Mouse (Mus musculus) midbrain, embryonic 10.5 days (tissue): ENCODE results near the gene Stk16. TPM values are rescaled to one million over a fixed set of nuclear protein-coding genes. Genes with fewer than 3 reads are reported as not detected.
A peak's percentile ranks its signal among the peaks of the same experiment; 100 is the strongest.

ENCODE experiments used
- DNase-seq: peaks from one replicate; pipeline ENCODE4 v3.0.0-alpha.2; 2017; ENCODE audit warnings: low spot score
- H3K27ac ChIP-seq: fragments of 300-500 bp; sonication (generic); replicated peaks from 2 replicates; pipeline ENCODE4 v1.5.1; 2016; ENCODE audit warnings: mild to moderate bottlenecking
- H3K27me3 ChIP-seq: fragments of 300-500 bp; sonication (generic); 2 replicates; pipeline ENCODE4 v1.6.1; 2016; ENCODE audit warnings: low read depth, mild to moderate bottlenecking; ENCODE audit not compliant: poor library complexity, severe bottlenecking
- H3K36me3 ChIP-seq: fragments of 300-500 bp; sonication (generic); 2 replicates; pipeline ENCODE4 v1.6.1; 2016; ENCODE audit warnings: mild to moderate bottlenecking, moderate library complexity
- H3K4me1 ChIP-seq: fragments of 300-500 bp; sonication (generic); 2 replicates; pipeline ENCODE4 v1.6.1; 2016
- H3K4me3 ChIP-seq: fragments of 300-500 bp; sonication (generic); 2 replicates; pipeline ENCODE4 v1.5.1; 2016; ENCODE audit warnings: mild to moderate bottlenecking, moderate library complexity
- H3K9me3 ChIP-seq: fragments of 300-500 bp; sonication (generic); replicated peaks from 2 replicates; pipeline ENCODE4 v1.6.1; 2016; ENCODE audit warnings: mild to moderate bottlenecking
- WGBS: fragments of 180-500 bp; shearing (Covaris S2); methylation state at CpG from one replicate; pipeline ENCODE4 v1.1.7; 2016; 5-methylcytosine and 5-hydroxymethylcytosine counted together
- polyA plus RNA-seq: library from polyadenylated mRNA; unstranded; fragments of >200 nt; fragmentation: Nextera tagmentation; extraction: Ambion mirVana; gene quantifications from 2 replicates; pipeline ENCODE4 v1.2.1, GENCODE M21; 2016

Gene Stk16
- polyA plus RNA-seq, 1 experiment from 2014 or later = 142 TPM

DNA sequence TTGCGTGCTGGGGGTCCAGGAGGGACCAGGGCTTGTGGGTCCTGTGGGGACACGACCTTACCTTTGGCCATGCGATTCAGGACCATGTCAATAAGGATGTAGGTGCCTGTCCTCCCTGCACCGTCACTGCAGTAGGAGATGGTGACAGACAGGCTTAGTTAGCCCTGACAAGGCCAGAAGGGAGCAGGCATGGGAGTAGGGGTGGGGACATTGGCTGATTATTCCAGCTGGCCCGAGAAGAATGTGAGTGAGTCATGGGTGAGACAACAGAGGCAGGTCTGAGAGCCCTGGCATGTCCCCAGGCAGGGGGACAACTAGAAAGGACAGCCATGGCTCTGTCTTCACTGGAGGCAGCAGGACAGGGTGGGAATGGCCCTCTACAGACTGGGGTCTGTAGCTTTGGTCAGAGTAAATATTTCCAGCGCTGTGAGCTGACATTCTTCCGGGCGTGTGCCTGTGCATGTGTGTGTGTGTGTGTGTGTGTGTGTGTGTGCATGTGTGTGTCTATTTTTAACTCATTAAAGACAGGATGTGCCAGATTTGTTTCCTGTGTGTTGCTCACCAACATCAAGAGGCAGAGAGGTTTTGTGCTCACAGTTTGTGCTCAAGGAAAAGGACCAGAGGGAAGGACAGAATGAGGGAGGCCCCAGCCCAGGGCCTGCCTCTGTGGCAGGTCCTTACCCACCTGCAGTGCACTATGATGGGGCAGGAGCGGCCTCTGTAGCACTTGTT is 37.6 kb downstream of the Stk16 start:
- Histone ChIP-seq H3K27me3 (peaks cover 14% of the 10 kb centered on the region), H3K36me3 (peaks cover 9% of the 10 kb centered on the region), H3K9me3 (no peaks in the 10 kb centered on the region), H3K4me3 (no peak overlapping the region), H3K4me1 (peaks cover 29% of the 10 kb centered on the region), H3K27ac (0 out of 2 replicates have a peak overlapping the region, but pooled peaks have one; percentile 10)
- no peak for DNase-seq
- WGBS = 67% methylated on average over 9 of the region's 9 CpGs

DNA sequence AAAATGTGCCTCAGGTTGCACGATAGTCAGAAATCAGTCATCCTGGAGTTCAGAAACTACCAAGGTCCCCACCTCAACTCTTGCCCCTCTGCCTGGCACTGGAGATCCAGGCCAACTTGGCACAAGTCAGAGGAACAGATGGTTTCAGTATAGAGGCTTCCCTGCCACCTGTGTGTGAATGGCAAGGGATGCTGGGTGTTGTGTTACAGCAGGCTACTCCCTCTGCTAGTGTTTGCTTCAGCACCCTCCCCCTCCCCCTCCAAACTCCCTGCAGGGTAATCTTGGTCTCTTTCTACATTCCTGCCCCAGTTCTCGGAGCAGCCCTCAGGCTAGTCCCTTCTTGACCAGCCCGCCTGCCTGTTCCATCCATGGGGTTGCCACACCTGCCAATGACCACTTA is 39.9 kb downstream of the Stk16 start:
- DNase-seq = no peak
- Histone ChIP-seq H3K4me3 (no peak overlapping the region), H3K4me1 (peaks cover 27% of the 10 kb centered on the region), H3K27me3 (peaks cover 16% of the 10 kb centered on the region), H3K9me3 (no peaks in the 10 kb centered on the region), H3K36me3 (no peaks in the 10 kb centered on the region), H3K27ac (no peak overlapping the region)
- WGBS = 54% methylated on average over 3 of the region's 3 CpGs

DNA sequence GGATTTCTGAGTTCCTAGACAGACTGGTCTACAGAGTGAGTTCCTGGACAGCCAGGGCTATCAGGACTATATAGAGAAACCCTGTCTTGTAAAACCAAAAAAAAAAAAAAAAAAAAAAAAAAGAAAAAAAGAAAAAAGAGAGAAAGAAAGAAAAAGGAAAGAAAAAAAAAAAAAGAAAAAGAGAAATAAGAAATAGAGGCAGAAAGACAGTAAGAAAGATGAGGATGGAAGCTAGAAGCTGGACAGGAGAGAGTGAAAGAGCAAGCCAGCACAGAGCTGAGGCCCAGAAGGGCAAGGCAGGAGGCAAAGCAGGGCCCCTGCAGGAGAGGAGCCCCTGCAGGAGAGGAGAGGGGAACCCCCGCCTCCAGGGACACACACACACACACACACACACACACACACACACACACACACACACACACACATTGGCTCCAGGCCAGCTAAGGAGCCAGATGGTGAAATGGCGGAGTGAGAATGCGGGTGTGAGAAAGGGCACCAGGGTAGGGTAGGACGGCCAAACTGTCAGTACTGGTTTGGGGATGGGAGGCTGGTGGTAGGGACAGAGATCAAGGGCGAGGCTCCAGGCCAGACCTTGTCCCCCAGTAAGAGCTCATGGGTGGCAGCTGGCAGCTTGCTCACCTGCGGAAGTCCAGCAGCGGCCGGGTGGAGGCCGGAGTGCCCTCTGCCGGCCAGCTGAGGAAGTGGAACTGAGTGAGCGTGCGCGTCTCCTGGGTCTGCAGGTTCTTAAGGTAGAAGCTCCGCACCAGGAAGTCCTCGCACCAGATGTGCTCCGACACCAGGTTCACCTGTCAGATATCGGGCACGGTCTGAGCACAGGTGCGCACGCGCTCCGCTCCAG is 40.7 kb downstream of the Stk16 start:
- no peak overlapping the region for H3K27ac ChIP-seq
- peak; percentile 76 for DNase-seq

DNA sequence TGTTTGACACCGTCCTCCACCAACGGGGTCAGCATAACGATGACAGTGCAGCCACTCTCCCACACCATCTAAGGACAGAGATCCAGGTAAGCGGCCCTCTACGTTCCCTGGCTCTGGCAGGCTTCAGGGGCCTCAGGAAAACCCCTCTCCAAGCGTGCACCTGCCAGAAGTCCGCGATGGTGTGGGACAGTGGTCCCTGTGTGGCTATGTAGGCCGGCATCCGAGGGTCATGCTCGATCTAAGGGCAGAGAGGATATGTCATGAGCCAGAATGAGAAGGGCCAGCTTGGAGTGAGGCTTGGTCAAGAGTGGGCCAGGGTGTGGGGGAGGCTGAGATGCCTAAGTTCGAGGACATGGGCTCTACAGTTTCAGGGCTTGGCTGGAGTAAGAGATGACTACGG is 41.7 kb downstream of the Stk16 start:
- DNase-seq = no peak
- no peaks in the 10 kb centered on the region for H3K9me3 ChIP-seq
- peaks cover 24% of the 10 kb centered on the region for H3K4me1 ChIP-seq
- no peak overlapping the region for H3K4me3 ChIP-seq
- H3K36me3 ChIP-seq = no peaks in the 10 kb centered on the region
- WGBS = 76% methylated on average over 13 of the region's 13 CpGs
- H3K27ac ChIP-seq = no peak overlapping the region
- H3K27me3 ChIP-seq = peaks cover 16% of the 10 kb centered on the region

More for the DNA sequence above, 40.7 kb downstream of the Stk16 start:
- WGBS = 8% methylated on average over 21 of the region's 22 CpGs
- Histone ChIP-seq H3K36me3 (no peaks in the 10 kb centered on the region), H3K4me3 (peak overlapping the region; percentile 38), H3K9me3 (no peaks in the 10 kb centered on the region), H3K4me1 (peaks cover 27% of the 10 kb centered on the region), H3K27me3 (peaks cover 16% of the 10 kb centered on the region)

DNA sequence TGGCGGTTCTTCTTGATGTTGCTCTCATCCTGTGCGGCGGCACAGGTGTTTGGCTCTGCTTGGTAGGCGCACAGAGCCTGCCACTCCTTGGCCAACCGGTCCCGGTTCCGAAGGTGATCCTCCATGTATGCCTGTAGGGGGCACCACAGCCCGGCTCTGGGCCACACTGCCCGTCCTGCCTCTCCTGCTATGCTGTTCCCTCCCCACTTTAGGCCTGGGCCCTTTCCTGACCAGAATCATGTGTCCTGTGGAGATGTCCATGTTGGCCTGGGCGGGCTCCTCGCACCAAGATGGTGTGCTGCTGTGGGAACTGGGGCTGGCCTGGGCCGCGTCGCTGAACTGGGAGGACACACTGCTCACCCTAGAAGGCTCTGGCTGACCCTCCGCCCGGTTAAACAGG is 42.4 kb downstream of the Stk16 start:
- Histone ChIP-seq H3K4me3 (no peak overlapping the region), H3K4me1 (peaks cover 17% of the 10 kb centered on the region), H3K36me3 (no peaks in the 10 kb centered on the region), H3K27ac (no peak overlapping the region), H3K9me3 (no peaks in the 10 kb centered on the region), H3K27me3 (peaks cover 16% of the 10 kb centered on the region)
- 72% methylated on average over 16 of the region's 16 CpGs for WGBS
- DNase-seq = no peak

DNA sequence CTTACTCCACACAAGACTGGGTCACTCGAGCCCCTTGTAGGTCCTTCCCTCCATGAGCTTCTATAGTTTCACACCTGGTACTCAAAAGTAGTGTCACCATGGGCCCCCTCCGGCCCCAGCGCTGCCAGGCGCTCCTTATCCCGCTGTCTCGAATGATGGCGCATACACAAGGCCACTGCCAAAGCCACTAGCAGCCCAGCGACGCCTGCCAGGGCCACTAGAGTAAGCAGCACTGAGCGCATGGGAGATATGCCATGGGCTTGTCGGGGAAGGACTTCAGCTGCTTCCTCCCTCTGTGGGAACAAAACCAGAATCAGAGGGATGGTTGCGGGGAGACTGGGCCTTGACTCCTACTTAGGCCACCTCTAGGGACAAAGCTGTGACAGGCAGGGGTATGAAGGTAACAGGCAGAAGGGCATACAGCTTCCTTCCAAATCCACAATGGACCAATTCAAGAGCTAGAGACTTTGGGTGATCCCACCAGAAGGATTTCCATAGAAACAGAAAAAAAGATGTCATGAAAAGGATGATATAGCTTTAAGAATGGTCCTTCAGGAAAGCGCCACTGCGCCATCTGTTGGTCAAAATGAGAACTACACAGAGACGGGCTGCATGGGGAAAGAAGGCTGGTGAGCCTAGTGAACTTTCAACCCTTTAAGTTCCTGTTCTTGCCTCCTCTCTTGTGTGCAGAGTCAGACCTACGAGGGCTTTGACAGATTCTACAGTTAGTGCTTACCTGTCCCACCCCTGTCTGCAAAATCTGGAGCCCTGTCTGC is 43.4 kb downstream of the Stk16 start:
- WGBS = 64% methylated on average over 16 of the region's 16 CpGs

DNA sequence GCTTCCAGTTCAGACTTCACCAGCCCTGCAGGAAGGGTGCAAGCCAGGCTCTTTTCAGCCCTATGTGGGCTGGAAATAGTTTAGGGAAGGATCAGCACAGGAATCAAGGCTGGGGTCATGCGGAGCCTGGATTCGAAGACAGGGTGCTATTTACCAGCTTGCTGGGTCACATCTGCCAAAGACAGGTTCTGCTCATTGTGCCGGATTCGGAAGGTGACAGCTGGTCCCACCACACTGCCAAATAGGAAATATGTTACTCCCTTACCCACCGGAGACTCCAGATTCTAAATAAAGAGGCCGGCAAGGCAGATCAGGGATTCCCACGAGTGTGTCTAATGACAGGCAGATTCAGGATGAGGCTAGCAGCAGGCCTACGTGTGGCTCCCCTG is 44.0 kb downstream of the Stk16 start:
- 76% methylated on average over 8 of the region's 8 CpGs for WGBS
- peaks cover 20% of the 10 kb centered on the region for H3K27me3 ChIP-seq
- no peaks in the 10 kb centered on the region for H3K36me3 ChIP-seq
- H3K27ac ChIP-seq = no peak overlapping the region
- no peak overlapping the region for H3K4me3 ChIP-seq
- peaks cover 11% of the 10 kb centered on the region for H3K4me1 ChIP-seq
- no peaks in the 10 kb centered on the region for H3K9me3 ChIP-seq
- DNase-seq = no peak

More for the DNA sequence above, 43.4 kb downstream of the Stk16 start:
- no peak overlapping the region for H3K4me3 ChIP-seq
- peaks cover 11% of the 10 kb centered on the region for H3K4me1 ChIP-seq
- H3K36me3 ChIP-seq = no peaks in the 10 kb centered on the region
- H3K9me3 ChIP-seq = no peaks in the 10 kb centered on the region
- 0 out of 2 replicates have a peak overlapping the region, but pooled peaks have one; percentile 33 for H3K27ac ChIP-seq
- H3K27me3 ChIP-seq = peaks cover 20% of the 10 kb centered on the region
- DNase-seq = peak; percentile 75

DNA sequence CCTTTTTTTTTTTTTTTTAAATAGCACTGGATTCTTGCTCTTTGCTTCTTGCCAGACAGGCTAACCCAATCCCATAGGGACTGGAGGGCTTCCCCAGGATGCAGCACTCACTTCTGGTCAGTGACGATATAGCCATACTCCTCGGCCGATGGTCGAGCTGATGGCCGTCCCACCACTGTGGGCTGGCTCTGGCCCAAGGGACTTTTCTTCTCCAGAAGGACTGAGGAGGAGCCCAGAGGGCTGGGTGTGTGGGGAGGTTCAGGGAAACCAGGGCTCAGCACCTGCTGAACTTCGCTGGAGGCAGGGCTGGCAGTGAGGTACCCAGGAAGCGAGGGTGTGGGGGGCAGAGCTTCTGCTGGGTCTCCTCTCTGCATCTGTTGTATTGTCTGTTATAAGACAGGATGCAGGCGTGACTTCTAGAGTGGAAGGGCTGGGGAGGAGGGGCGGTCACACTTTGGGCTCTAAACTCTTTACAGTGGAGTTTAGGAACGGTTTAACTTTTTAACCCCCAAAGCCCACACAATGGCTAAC is 44.9 kb downstream of the Stk16 start:
- Histone ChIP-seq H3K4me3 (no peak overlapping the region), H3K36me3 (no peaks in the 10 kb centered on the region), H3K9me3 (no peaks in the 10 kb centered on the region), H3K4me1 (peaks cover 11% of the 10 kb centered on the region), H3K27me3 (peaks cover 20% of the 10 kb centered on the region), H3K27ac (no peak overlapping the region)
- 72% methylated on average over 10 of the region's 10 CpGs for WGBS
- no peak for DNase-seq

DNA sequence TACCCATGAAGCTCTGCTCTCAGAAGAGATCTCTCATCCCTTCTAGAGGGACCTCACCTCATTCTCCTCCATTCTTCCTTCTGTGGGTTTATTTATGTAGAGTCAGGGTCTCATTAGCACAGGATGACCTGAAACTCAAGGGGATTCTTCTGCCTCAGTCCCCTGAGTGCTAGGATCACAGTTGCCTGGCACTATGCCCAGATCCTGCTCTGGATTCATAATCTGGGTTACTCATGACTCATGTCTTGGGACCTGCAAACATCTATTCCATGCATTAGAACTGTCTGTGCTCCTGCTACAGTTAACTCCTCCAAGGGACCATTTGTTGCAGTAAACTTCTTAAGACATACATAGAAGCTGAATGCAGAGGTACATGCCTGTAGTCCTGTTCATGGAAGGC is 50.6 kb downstream of the Stk16 start:
- H3K27me3 ChIP-seq = peaks cover 58% of the 10 kb centered on the region
- no peak overlapping the region for H3K4me3 ChIP-seq
- no peaks in the 10 kb centered on the region for H3K9me3 ChIP-seq
- H3K27ac ChIP-seq = no peak overlapping the region
- DNase-seq = no peak
- H3K36me3 ChIP-seq = no peaks in the 10 kb centered on the region
- peaks cover 16% of the 10 kb centered on the region for H3K4me1 ChIP-seq

DNA sequence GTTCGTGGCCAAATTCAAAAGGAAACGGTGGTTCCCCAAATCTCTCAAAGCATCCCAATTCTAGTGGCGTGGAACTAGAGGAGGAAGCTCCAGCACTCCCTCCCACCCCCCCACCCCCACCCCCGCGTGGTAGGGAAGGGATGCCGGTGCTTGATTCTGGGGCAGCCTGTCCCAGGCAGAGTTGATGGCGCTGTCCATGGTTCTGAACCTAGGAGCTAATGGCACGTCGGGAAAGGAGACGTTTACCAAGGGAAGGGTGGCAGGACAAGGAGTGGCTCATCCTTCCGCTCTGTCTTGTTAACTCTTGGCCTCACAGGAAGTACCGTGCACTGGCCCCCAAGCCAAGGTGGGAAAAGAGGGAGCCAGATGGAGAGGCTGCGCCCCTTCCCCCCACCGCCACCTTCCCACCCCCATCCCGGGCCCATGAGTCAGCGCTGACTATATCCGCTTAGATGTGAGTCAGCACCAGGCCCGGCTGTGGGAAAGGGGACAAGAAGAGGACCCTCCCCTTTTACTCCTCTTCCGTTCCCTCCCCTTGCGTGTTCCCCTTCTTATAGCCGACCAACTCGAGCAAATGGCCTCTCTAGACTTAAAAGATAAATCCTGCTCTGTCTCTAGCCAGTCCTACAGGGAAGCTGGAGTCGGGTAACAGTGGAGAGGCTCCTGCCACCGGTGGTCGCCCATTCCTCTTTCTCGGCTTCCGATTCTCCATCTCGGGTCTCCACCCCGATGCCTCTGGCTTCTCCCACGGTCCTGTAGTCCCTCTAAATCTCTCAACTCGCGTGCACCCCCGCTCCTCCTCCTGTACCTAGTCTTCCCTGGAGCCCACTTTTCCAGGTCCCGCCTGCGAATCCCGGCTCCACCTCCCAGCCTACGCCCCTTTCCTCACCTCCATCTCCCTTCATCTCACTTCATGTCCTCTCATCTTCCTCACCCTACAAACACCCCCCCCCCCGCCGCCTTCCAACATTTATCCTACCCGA is 52.6 kb downstream of the Stk16 start:
- WGBS = 2% methylated on average over 40 of the region's 40 CpGs
- H3K27me3 ChIP-seq = peaks cover 56% of the 10 kb centered on the region
- DNase-seq = peak; percentile 73
- peak overlapping the region; percentile 56 for H3K4me3 ChIP-seq
- H3K36me3 ChIP-seq = no peaks in the 10 kb centered on the region
- H3K9me3 ChIP-seq = no peaks in the 10 kb centered on the region
- H3K4me1 ChIP-seq = peaks cover 16% of the 10 kb centered on the region
- no peak overlapping the region for H3K27ac ChIP-seq

DNA sequence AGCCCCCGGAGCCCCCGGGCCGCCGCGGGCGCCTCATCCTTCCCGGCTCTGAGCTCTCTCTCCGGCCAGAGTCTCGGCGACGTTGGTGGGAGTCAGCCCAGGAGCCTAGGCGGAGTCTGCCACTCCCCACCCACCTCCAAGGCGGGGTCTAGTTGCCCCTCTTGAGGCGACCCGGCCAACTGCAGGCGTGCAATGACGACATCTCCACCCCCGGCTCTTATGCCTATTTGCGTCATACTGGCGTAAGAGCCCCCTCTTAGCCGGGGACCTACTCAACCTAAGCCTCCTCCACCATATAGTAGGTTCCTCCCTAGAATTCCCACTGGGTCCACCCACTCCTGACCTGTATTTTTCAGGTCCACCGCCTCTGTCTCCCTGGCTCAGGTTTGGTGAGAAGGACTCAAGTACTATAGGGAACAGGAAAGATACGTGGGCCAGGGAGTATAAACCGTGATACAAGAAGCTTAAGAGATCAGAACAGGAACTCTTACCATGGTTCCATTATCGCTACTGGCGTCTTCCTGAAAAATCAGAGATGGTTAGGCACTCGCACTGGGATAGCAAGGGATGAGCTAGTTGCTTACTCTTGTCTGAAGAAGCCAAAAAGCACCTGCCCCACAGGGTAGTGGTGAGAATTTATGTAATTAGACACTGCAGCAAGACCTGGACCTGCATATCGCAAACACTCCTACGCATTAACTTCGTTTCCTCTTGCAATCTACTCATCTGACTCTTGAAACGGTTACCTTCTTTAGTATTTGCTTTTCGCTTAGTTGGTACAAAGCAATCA is 53.6 kb downstream of the Stk16 start, which contains the start of gene Ptprn:
Gene Ptprn, minus strand, starts transcription at position 412 of the 790 bp plus-strand sequence.
- no peaks in the 10 kb centered on the region for H3K36me3 ChIP-seq
- H3K4me3 ChIP-seq = peak within 1 kb of the TSS; percentile 56
- peaks cover 16% of the 10 kb centered on the region for H3K4me1 ChIP-seq
- DNase-seq = peak; percentile 44
- no peaks in the 10 kb centered on the region for H3K9me3 ChIP-seq
- WGBS = 11% methylated on average over 32 of the region's 32 CpGs
- H3K27ac ChIP-seq = no peak within 1 kb of the TSS
- H3K27me3 ChIP-seq = peaks cover 54% of the 10 kb centered on the region
